In the genomic region with DNA sequence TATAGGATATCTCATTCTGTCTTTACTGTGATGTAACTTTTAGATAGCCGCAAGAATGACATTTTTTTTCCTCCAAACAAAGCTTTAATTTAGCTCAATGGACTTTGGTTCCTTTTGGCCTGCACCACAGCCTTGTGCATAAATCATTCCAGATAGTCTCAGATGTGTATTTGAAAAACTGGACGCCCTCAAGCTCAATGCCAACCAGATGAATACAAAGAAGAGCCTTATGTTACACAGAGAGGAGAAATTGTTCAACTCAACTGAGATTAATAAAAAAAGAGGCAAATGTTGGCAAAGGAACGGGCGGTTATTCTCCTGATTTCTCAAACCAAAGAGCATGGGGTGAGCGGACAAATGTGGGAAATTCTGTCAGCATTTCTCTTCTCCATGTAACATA, we compare ENCODE assay signal across 16 mouse cellular contexts.
"Had no signal": no experiment of that assay in that cellular context is flagged by ENCODE, and none has a peak within 500 bp of the region (broad histone marks: within the 10 kb centered on the region; RNA-seq: fewer than 3 reads in every experiment).

No protein-coding gene starts in this region.

- H3K36me3 ChIP-seq: limb, embryonic 15.5 days; liver, embryonic 15.5 days; midbrain, embryonic 13.5 days; neural tube, embryonic 13.5 days had no signal

- H3K9me3 ChIP-seq: limb, embryonic 15.5 days; liver, embryonic 15.5 days; megakaryocyte, embryonic 14.5 days; midbrain, embryonic 13.5 days; neural tube, embryonic 13.5 days had no signal

- H3K27ac ChIP-seq: kidney, postnatal 0 days; limb, embryonic 15.5 days; liver, embryonic 15.5 days; macrophage; midbrain, embryonic 13.5 days; neural tube, embryonic 13.5 days had no signal

- H3K4me2 ChIP-seq: limb, embryonic 15.5 days; liver, embryonic 15.5 days; lung, embryonic 14.5 days; midbrain, embryonic 13.5 days; neural tube, embryonic 13.5 days had no signal

- DNase-seq: layer of hippocampus, adult 9-11 months; layer of hippocampus, postnatal 36 days; lung, embryonic 14.5 days; lung, postnatal 14 days; retina, postnatal 1 day; right cerebral cortex, postnatal 4 days; spleen, adult 18-20 months; thymus, adult 18-20 months; thymus, postnatal 14 days had no signal

- H3K4me1 ChIP-seq: limb, embryonic 15.5 days; megakaryocyte, embryonic 14.5 days had no signal

- ATAC-seq: midbrain, embryonic 13.5 days had no signal

- H3K27me3 ChIP-seq: limb, embryonic 15.5 days; liver, embryonic 15.5 days; megakaryocyte, embryonic 14.5 days; midbrain, embryonic 13.5 days; neural tube, embryonic 13.5 days had no signal

- H3K9ac ChIP-seq: limb, embryonic 15.5 days; liver, embryonic 15.5 days; lung, embryonic 14.5 days; midbrain, embryonic 13.5 days; neural tube, embryonic 13.5 days had no signal

- H3K4me3 ChIP-seq: limb, embryonic 15.5 days; liver, embryonic 15.5 days; megakaryocyte, embryonic 14.5 days; midbrain, embryonic 13.5 days; neural tube, embryonic 13.5 days had no signal
